Mouse (Mus musculus): ENCODE measurements around the gene Pcbd2. TPM values are rescaled to one million over a fixed set of nuclear protein-coding genes. Genes with fewer than 3 reads are reported as not detected.

Gene Pcbd2
- polyA plus RNA-seq, 1 experiment from 2014 or later: 19.7 TPM

DNA sequence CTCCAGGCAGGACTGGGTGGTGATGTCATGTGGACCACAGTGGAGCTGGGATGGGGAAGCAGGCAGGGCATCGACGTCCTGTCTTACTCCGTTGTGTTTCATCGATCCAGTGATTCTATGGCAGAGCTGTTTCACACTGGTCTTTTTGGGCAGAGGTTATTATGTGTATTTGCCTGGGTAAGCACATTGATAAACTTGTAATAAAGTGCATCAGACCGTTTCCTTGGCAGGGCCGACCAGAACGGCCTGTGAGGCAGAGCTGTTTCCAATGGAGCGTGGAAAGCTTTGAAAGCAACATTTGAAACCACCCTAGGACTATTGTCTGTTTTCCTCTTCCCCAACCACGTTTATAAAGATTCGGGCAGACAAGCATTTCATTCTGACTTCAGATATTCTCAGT, 33.4 kb downstream of the Pcbd2 start:
- Histone ChIP-seq H3K27me3 (replicated peaks; ENCODE audit: control insufficient read depth, insufficient read depth, low read length) (no peaks in the 10 kb centered on the region), H3K4me2 (ENCODE audit: low read length) (no peak overlapping the region), H3K27ac (ENCODE audit: low read depth, low read length) (no peak overlapping the region), H3K36me3 (ENCODE audit: control insufficient read depth, insufficient read depth, low read length) (no peaks in the 10 kb centered on the region), H3K4me1 (ENCODE audit: control insufficient read depth, insufficient read depth, low read length) (no peaks in the 10 kb centered on the region; the same call in 1 of the 2 replicates), H3K4me3 (ENCODE audit: low read depth, low read length) (no peak overlapping the region), H3K9ac (ENCODE audit: low read length) (no peak overlapping the region), H3K9me3 (replicated peaks; ENCODE audit: control insufficient read depth, low read length) (no peaks in the 10 kb centered on the region)
- no peak for ATAC-seq
- WGBS: 32% methylated on average over 10 of the region's 10 CpGs
- DNase-seq (ENCODE audit: low spot score): no peak

DNA sequence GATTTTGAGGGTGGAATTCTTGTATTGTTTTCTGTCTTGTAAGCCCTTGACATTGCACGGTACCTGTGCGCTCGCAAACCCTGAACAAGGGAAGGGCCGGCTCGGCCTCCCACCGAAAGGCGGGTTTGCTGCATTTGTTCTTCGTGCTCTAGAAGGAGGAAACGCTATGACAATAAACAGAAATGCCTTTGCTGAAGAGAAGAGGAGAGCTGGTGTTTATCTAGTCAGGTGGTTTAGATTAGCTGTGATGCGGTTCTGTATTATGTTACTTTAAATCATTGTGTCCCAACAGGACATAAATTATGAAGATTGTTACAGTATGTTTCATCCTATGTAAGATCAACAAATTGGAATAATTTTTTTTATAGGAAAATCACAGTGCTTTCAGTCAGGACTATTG, 34.3 kb downstream of the Pcbd2 start:
- no peak overlapping the region for H3K27ac ChIP-seq (ENCODE audit: low read depth, low read length)
- H3K4me2 ChIP-seq (ENCODE audit: low read length): no peak overlapping the region
- no peaks in the 10 kb centered on the region for H3K36me3 ChIP-seq (ENCODE audit: control insufficient read depth, insufficient read depth, low read length)
- no peak for ATAC-seq
- WGBS: 83% methylated on average over 10 of the region's 10 CpGs
- no peaks in the 10 kb centered on the region for H3K9me3 ChIP-seq (replicated peaks; ENCODE audit: control insufficient read depth, low read length)
- no peak overlapping the region for H3K9ac ChIP-seq (ENCODE audit: low read length)
- no peaks in the 10 kb centered on the region; the same call in 1 of the 2 replicates for H3K4me1 ChIP-seq (ENCODE audit: control insufficient read depth, insufficient read depth, low read length)
- DNase-seq (ENCODE audit: low spot score): no peak
- no peaks in the 10 kb centered on the region for H3K27me3 ChIP-seq (replicated peaks; ENCODE audit: control insufficient read depth, insufficient read depth, low read length)
- no peak overlapping the region for H3K4me3 ChIP-seq (ENCODE audit: low read depth, low read length)

- 87% methylated on average over 7 of the region's 7 CpGs for WGBS
- H3K27ac ChIP-seq (ENCODE audit: low read depth, low read length): no peak overlapping the region
- DNase-seq (ENCODE audit: low spot score) (no peak), ATAC-seq (no peak)
- H3K4me2 ChIP-seq (ENCODE audit: low read length): no peak overlapping the region
- H3K9me3 ChIP-seq (replicated peaks; ENCODE audit: control insufficient read depth, low read length): no peaks in the 10 kb centered on the region
- H3K4me1 ChIP-seq (ENCODE audit: control insufficient read depth, insufficient read depth, low read length): no peaks in the 10 kb centered on the region
- no peaks in the 10 kb centered on the region for H3K36me3 ChIP-seq (ENCODE audit: control insufficient read depth, insufficient read depth, low read length)
- H3K4me3 ChIP-seq (ENCODE audit: low read depth, low read length): no peak overlapping the region
- no peaks in the 10 kb centered on the region for H3K27me3 ChIP-seq (replicated peaks; ENCODE audit: control insufficient read depth, insufficient read depth, low read length)
- no peak overlapping the region for H3K9ac ChIP-seq (ENCODE audit: low read length)
These were observed 47.2 kb downstream of the Pcbd2 start for GRCm38 (mm10) chr13:55774352-55774751.

DNA sequence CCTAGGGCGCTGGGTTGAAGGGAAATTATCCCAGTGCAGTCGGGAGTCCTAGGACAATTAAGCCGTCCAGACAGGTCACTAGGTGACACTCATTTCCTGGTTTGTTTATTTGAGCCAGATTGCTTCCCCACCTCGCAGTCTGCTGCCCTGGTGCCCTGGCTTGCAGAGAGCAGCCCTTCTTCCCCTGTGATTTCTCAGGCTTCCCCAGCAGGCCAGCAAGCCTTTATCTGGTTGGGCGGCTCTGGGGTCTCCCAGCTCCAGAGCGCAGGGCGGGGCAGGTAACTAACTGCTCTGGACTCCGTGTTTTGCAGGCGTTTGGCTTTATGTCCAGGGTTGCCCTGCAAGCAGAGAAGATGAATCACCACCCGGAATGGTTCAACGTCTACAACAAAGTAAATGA, 47.9 kb downstream of the Pcbd2 start:
- WGBS: 76% methylated on average over 11 of the region's 11 CpGs

GRCm38 (mm10) chr13:55784268-55784667, 57.1 kb downstream of the Pcbd2 start, which contains the start of gene Catsper3:
Gene Catsper3, plus strand, starts transcription at chr13:55784568.
- Histone ChIP-seq H3K9ac (ENCODE audit: low read length) (no peak within 1 kb of the TSS), H3K27me3 (replicated peaks; ENCODE audit: control insufficient read depth, insufficient read depth, low read length) (no peaks in the 10 kb centered on the region), H3K4me3 (ENCODE audit: low read depth, low read length) (no peak within 1 kb of the TSS), H3K36me3 (ENCODE audit: control insufficient read depth, insufficient read depth, low read length) (no peaks in the 10 kb centered on the region), H3K9me3 (replicated peaks; ENCODE audit: control insufficient read depth, low read length) (no peaks in the 10 kb centered on the region), H3K4me1 (ENCODE audit: control insufficient read depth, insufficient read depth, low read length) (no peaks in the 10 kb centered on the region), H3K27ac (ENCODE audit: low read depth, low read length) (no peak within 1 kb of the TSS), H3K4me2 (ENCODE audit: low read length) (no peak within 1 kb of the TSS)
- ATAC-seq (no peak), DNase-seq (ENCODE audit: low spot score) (no peak)
- 88% methylated on average over 3 of the region's 3 CpGs for WGBS

More for the DNA sequence above, 47.9 kb downstream of the Pcbd2 start:
- no peak overlapping the region for H3K4me2 ChIP-seq (ENCODE audit: low read length)
- H3K27ac ChIP-seq (ENCODE audit: low read depth, low read length): no peak overlapping the region
- ATAC-seq (no peak), DNase-seq (ENCODE audit: low spot score) (no peak)
- no peaks in the 10 kb centered on the region for H3K4me1 ChIP-seq (ENCODE audit: control insufficient read depth, insufficient read depth, low read length)
- no peak overlapping the region for H3K4me3 ChIP-seq (ENCODE audit: low read depth, low read length)
- no peaks in the 10 kb centered on the region for H3K9me3 ChIP-seq (replicated peaks; ENCODE audit: control insufficient read depth, low read length)
- no peaks in the 10 kb centered on the region for H3K27me3 ChIP-seq (replicated peaks; ENCODE audit: control insufficient read depth, insufficient read depth, low read length)
- H3K36me3 ChIP-seq (ENCODE audit: control insufficient read depth, insufficient read depth, low read length): no peaks in the 10 kb centered on the region
- H3K9ac ChIP-seq (ENCODE audit: low read length): no peak overlapping the region

- no peaks in the 10 kb centered on the region for H3K9me3 ChIP-seq (replicated peaks; ENCODE audit: control insufficient read depth, low read length)
- H3K4me1 ChIP-seq (ENCODE audit: control insufficient read depth, insufficient read depth, low read length): no peaks in the 10 kb centered on the region
- H3K27ac ChIP-seq (ENCODE audit: low read depth, low read length): no peak overlapping the region
- 74% methylated on average over 11 of the region's 11 CpGs for WGBS
- H3K9ac ChIP-seq (ENCODE audit: low read length): no peak overlapping the region
- no peak overlapping the region for H3K4me2 ChIP-seq (ENCODE audit: low read length)
- H3K36me3 ChIP-seq (ENCODE audit: control insufficient read depth, insufficient read depth, low read length): no peaks in the 10 kb centered on the region
- no peak overlapping the region for H3K4me3 ChIP-seq (ENCODE audit: low read depth, low read length)
- DNase-seq (ENCODE audit: low spot score) (no peak), ATAC-seq (no peak)
- no peaks in the 10 kb centered on the region for H3K27me3 ChIP-seq (replicated peaks; ENCODE audit: control insufficient read depth, insufficient read depth, low read length)
These were observed 59.0 kb downstream of the Pcbd2 start for GRCm38 (mm10) chr13:55786120-55786519.

DNA sequence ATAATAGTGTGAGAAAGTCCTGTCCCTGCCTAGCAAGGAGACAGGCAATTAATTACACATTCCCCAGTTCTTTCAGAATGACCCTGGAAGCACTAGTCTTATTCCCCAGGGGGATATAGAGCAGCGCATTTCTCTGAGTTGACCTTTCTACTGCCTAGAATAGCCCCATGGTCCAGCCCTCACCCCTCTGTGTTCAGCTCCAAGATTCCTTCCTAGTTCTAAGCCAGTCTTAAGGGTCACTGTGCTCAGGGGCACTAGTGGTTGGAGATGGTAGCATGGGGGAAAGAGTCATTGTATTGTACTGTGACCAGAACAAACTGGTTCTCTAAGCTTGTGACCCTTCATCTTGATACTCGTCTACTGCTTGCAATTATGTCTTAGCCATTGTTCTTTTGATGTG, 74.1 kb downstream of the Pcbd2 start:
- 67% methylated on average over 2 of the region's 2 CpGs for WGBS

DNA sequence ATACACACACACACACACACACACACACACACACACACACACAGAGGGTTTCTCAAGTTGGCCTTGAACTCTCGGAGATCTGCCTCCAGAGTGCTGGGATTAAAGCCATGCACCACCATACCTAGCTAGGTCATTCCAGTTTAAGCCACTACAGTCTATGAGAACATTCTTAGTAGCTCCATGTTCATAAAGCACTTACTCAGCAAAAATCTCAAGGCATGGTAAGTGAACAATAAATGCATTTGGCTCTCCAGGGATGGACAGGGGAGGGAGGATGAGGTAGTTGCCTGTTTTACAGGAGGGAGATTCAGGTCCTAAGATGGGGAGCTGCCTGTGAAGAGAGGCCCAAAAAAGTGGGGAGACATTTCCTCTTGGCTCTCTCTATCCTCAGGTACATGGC, 76.8 kb downstream of the Pcbd2 start:
- Histone ChIP-seq H3K4me3 (ENCODE audit: low read depth, low read length) (no peak overlapping the region), H3K27ac (ENCODE audit: low read depth, low read length) (no peak overlapping the region), H3K27me3 (replicated peaks; ENCODE audit: control insufficient read depth, insufficient read depth, low read length) (no peaks in the 10 kb centered on the region), H3K4me1 (ENCODE audit: control insufficient read depth, insufficient read depth, low read length) (no peaks in the 10 kb centered on the region), H3K9ac (ENCODE audit: low read length) (no peak overlapping the region), H3K4me2 (ENCODE audit: low read length) (no peak overlapping the region), H3K9me3 (replicated peaks; ENCODE audit: control insufficient read depth, low read length) (0 out of 2 replicates have a peak, but pooled peaks cover 2% of the 10 kb centered on the region), H3K36me3 (ENCODE audit: control insufficient read depth, insufficient read depth, low read length) (no peaks in the 10 kb centered on the region)
- DNase-seq (ENCODE audit: low spot score) (no peak), ATAC-seq (no peak)
- WGBS: 90% methylated on average over 1 of the region's 1 CpGs

More for the DNA sequence above, 74.1 kb downstream of the Pcbd2 start:
- Histone ChIP-seq H3K27ac (ENCODE audit: low read depth, low read length) (no peak overlapping the region), H3K9me3 (replicated peaks; ENCODE audit: control insufficient read depth, low read length) (0 out of 2 replicates have a peak, but pooled peaks cover 2% of the 10 kb centered on the region), H3K4me2 (ENCODE audit: low read length) (no peak overlapping the region), H3K27me3 (replicated peaks; ENCODE audit: control insufficient read depth, insufficient read depth, low read length) (no peaks in the 10 kb centered on the region), H3K9ac (ENCODE audit: low read length) (no peak overlapping the region), H3K36me3 (ENCODE audit: control insufficient read depth, insufficient read depth, low read length) (no peaks in the 10 kb centered on the region), H3K4me3 (ENCODE audit: low read depth, low read length) (no peak overlapping the region), H3K4me1 (ENCODE audit: control insufficient read depth, insufficient read depth, low read length) (no peaks in the 10 kb centered on the region)
- ATAC-seq (no peak), DNase-seq (ENCODE audit: low spot score) (no peak)

GRCm38 (mm10) chr13:55809041-55809623, 82.0 kb downstream of the Pcbd2 start:
- Histone ChIP-seq H3K36me3 (ENCODE audit: control insufficient read depth, insufficient read depth, low read length) (no peaks in the 10 kb centered on the region), H3K9me3 (replicated peaks; ENCODE audit: control insufficient read depth, low read length) (no peaks in the 10 kb centered on the region), H3K4me1 (ENCODE audit: control insufficient read depth, insufficient read depth, low read length) (no peaks in the 10 kb centered on the region), H3K9ac (ENCODE audit: low read length) (no peak overlapping the region), H3K27me3 (replicated peaks; ENCODE audit: control insufficient read depth, insufficient read depth, low read length) (no peaks in the 10 kb centered on the region), H3K27ac (ENCODE audit: low read depth, low read length) (no peak overlapping the region), H3K4me2 (ENCODE audit: low read length) (no peak overlapping the region), H3K4me3 (ENCODE audit: low read depth, low read length) (no peak overlapping the region)
- no peak for DNase-seq (ENCODE audit: low spot score)
- WGBS: 79% methylated on average over 7 of the region's 7 CpGs
- no peak for ATAC-seq
